Mouse (Mus musculus): Measurements from ENCODE around the gene Tc2n.
"Not testable (repeated sequence)": the region's sequence is repeated elsewhere in the genome, so short reads cannot be mapped to it uniquely, and the experiment has no call there.

Tc2n gene

DNA sequence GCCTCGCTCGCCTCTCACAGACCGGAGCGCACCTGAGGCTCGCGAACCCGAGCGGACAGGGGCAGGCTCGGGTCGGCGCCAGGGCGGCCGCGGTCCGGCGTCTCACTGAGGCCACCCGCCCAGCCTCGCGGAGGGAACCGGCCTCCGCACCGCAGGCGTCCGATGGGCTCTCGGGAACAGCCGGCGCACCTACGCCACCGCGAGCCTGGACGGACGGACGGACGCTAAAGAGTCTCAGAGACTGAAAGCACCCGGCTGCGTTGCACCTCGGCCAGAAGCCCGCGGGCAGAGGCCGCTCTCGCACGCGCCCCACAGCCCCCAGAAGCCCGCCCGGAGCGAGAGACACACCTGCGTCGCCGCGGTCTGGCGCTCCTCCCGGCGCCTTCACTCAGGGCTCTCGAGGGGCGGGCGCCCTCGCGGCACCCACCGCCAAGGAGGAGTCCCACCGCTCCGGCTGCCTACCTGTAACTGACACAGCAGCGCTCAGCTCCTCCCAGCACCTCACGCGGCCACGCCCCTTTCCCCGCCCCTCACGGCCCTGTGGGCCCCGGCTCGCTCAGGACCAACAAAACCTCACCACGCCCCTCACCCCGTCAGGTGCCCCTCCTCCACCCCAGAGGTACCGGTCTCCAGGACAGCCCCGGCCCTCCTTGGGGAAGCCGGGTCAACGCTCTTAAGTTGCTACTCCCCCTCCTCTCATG, at the start of gene Tc2n:
Gene Tc2n (minus strand): TSS at position 470 of the 701 bp plus-strand sequence.
- DNase-seq (ENCODE audit: extremely low read depth, insufficient read length, low spot score), result no peak

- DNase-seq (ENCODE audit: extremely low read depth, insufficient read length, low spot score), result peak; percentile 7
Observed at GRCm38 (mm10) chr12:101767306-101768053, 49.2 kb upstream of the Tc2n start.

DNA sequence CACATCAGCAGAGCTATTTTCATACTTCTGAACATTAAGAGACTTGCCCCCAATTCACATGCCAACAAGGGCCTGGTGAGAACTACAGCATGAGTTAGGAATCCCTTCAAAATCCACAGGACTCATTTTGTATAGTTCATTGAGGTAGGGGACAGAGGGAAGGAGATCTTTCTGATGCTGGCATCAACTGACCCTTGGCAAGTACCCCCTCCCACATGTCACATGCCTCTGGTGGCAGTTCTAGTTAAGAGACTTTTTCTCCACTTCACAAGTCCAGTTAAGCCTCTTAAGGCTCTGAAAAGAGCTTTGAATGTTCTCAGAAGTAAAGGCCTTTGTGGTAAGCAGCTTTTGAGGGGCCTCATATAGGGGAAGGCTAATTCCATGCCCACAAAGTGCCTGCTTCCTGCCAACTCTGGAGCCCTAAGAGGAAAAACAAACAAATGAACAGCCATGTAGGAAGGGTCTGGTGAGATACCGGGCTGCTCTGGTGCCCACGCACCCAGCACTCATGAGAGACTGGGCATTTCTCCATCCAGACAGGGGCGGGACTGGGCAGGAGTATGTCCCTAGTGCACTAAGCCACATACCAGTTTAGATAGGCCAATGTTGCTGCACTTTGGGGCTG, 48.0 kb upstream of the Tc2n start:
- no peak for DNase-seq (ENCODE audit: extremely low read depth, insufficient read length, low spot score)

DNA sequence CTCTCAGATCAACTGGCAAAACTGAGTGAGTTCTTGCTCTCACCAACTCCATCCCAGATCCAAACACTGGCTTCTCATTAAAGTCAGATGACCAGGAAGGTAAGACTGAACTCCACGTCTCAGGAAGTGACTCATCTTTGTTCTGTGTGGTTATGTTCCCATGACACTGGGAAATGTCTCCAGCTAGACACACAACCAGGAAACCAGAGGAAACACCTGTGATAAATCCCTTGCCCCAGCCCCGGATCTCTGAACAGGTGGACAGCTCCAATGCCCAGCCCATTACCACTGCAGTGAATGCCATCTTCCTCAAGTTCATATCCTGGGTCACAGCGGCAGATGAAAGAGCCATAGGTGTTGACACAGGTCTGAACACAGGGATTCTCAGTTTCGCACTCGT, 46.5 kb upstream of the Tc2n start:
- DNase-seq (ENCODE audit: extremely low read depth, insufficient read length, low spot score), result no peak

DNA sequence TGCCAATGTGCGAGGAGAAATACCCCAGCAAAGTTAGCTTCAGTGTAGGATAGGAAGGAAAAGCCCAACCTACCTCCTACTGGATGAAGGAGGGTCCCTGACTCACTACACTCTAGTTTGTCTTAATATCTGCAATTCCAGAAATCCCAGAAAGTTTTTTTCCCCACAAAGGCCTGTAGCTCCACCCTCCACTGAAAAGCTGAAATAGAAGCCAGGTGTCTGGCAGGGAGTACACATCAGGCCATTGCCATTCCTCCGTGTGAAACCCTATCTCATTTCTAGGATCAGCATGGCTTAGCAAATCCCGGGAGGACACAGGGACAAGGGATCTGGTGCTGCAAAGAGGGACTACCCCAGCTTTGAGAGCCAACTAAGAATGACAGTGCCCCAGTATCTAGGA, 44.7 kb upstream of the Tc2n start:
- DNase-seq (ENCODE audit: extremely low read depth, insufficient read length, low spot score), result no peak

DNA sequence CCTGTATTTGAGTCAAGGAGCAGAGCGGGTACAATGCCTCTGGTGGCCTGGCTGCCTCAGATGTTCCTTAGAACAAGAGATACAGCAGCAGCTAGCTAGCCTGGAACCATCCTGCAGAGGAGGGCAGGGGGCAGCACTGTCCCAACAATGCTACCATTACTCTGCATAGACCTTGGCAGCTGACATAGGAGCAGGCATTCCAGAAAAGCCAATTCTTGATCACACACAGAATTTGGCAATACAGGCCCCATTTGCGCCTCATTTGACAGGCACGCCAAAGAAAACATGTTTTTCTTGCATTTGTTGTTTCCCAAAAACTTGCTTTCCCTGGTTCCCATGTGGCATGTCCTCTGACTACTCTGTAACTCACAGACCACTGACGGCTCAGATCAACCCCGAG, 43.7 kb upstream of the Tc2n start:
- DNase-seq (ENCODE audit: extremely low read depth, insufficient read length, low spot score), result no peak

GRCm38 (mm10) chr12:101759440-101760045, 41.2 kb upstream of the Tc2n start:
- DNase-seq (ENCODE audit: extremely low read depth, insufficient read length, low spot score), result no peak

DNA sequence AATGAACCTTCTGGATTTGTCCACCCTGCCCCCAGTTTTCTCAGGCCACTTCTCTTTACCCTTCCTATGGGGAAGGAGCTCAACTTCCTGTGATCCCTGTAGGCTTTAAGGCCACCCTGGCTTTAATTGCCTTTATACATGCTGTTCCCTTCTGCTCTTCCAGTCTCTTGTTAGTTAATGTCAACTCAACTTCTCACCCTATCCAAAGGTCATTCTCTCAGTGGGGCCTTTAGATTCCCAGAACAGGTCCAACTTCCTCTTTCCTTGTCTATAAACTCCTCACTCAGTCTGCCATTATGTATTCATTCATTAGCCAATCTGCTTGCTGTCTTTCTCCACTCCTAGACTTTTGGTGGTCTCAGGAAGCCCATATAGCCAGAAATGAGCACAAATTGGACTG, 40.4 kb upstream of the Tc2n start:
- no peak for DNase-seq (ENCODE audit: extremely low read depth, insufficient read length, low spot score)

- no peak for DNase-seq (ENCODE audit: extremely low read depth, insufficient read length, low spot score)
Observed at GRCm38 (mm10) chr12:101742375-101742774, 24.1 kb upstream of the Tc2n start.

DNA sequence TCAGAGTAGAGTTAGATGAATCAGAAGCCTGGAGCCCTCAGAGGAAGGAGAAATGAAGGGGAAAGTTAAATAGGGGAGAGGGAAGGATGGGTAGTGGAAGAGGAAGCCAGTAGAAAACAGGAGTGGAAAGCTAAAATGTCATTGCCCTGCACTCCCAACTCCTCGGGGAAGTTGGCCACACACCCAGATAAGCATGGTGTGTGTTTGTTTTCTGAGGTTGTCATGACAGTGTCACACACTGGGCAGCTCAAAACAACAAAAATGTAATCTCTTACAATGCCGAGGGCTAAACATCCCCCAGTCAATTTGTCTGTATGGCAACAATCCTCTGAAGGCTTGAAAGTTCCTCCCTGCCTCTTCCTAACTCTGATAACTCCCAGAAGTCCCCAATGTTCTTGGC, 22.2 kb upstream of the Tc2n start:
- no peak for DNase-seq (ENCODE audit: extremely low read depth, insufficient read length, low spot score)

GRCm38 (mm10) chr12:101740045-101740444, 21.7 kb upstream of the Tc2n start:
- DNase-seq (ENCODE audit: extremely low read depth, insufficient read length, low spot score), result no peak

DNA sequence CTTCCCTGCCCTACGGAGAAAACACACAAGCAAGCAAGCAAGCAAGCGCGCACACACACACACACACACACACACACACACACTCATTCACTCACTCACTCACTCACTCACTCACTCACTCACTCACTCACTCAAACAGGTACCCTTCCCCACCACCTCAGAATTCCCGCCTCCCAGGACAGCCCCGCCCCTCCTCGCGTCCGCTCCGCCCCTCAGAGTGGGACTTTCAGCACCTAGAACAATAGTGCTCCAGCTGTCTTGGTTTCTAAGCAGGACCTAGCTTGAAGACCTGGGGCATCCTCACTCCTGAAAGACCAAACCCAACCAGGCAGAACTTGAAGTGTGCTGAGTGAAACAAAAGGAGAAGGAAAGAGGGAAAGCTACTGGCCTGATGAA, 430 bp upstream of the Tc2n start:
- no peak for DNase-seq (ENCODE audit: extremely low read depth, insufficient read length, low spot score)

DNA sequence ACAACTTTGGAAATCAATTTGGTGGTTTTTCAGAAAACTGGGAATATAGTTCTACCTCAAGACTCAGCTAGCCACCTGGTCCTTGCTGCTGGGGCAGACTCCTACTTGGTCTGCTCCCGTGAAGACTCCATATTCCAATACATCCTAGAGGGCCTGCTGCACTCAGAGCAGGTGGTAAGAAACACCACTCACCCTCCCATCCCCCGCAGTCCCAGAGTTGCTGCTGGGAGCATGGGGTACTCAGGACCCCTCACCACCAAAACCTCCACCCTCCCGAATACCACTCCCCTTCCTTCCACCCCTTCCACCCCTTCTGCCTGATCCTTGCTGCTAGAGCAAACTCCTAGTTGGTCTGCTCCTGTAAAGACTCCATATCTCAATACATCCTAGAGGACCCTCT, 19.1 kb downstream of the Tc2n start:
- DNase-seq (ENCODE audit: extremely low read depth, insufficient read length, low spot score), result no peak

DNA sequence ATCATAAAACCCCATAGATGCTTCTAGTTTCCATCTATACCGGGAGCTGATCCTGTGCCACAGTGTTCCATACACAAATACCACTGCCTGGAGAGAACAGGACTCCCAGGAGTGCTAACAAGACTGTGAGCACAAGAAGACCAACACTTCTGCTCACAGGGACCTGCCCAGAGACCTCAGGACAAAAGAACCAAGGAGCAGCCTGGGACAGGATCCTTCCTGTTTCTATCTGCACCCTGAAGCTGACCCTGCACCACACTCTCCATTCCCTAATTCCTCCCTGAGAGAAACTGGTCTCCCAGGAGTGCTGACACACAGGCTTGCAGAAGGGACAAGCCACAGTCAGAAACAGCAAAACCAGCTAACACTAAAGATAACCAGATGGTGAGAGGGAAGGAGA, 21.8 kb downstream of the Tc2n start:
- no peak for DNase-seq (ENCODE audit: extremely low read depth, insufficient read length, low spot score)

- DNase-seq (ENCODE audit: extremely low read depth, insufficient read length, low spot score), result no peak
Observed at GRCm38 (mm10) chr12:101680538-101680937, 37.8 kb downstream of the Tc2n start.

DNA sequence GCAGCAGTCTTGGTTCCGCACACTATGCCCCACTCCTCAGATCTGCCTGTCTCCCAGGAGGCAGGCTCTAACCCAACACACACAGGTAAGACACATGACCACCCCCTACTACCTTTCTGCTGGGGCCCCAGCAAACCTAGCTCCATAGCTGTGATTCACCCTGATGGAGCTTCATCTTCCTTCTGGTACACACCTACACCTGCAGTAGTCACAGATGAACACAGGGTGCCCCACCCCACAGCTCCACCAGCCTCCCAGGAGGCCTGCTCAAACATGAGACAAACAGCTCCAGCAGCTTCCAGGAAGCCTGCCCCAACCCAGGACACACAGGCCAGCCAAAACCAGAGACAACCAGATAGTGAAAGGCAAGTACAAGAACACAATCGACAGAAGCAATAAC, 50.8 kb downstream of the Tc2n start:
- DNase-seq (ENCODE audit: extremely low read depth, insufficient read length, low spot score), result no peak

DNA sequence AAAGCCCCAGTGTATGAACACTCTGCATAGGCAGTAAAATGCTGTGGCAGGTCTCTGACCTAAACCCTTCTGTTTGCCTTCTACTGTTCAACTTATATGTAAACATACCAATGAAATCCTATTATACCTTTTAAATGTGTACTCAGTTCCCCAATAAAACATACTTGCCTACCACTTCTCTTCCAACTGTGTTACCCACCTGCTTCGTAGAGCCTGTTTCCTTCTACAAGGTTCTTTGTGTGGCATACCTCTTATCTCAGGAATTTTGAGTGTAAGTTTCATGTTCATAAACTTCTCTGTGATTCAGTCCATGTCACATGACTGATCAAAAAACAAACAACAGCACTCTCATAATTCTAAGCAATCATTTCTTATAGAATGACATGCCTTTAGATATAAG, 85.2 kb downstream of the Tc2n start:
- no peak for DNase-seq (ENCODE audit: extremely low read depth, insufficient read length, low spot score)

DNA sequence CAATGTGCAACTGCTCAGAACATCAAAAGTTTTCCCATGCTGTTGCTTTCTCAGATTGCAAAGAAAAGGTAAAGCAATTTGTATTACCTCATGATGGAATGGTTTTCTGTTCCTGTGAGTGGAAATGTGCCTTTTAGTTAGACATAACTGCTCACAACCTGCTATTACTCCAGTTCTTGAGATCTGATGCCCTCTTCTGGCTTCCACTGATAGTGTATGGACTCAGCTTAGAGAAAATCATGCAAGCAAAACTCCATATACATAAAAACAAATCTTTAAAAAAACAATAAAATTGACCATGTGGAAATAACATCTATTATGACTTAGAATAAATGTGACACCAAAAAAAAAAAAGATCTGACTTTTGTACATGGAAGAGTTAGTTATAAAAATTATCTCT, 111.7 kb downstream of the Tc2n start:
- DNase-seq (ENCODE audit: extremely low read depth, insufficient read length, low spot score), result not testable (repeated sequence)
